In genomic region chr11:86324251-86324650, GRCm38 (mm10) we compare ENCODE assay signal across 21 mouse cellular contexts. TPM values are rescaled to one million over a fixed set of nuclear protein-coding genes. Genes with fewer than 3 reads are reported as not detected.
DNase-seq lines count a peak whose midpoint lies in the region; TF ChIP-seq lines count a peak whose summit lies in the region.
"Had no signal": no experiment of that assay in that cellular context is flagged by ENCODE, and none has a peak within 500 bp of the region (broad histone marks: within the 10 kb centered on the region; RNA-seq: fewer than 3 reads in every experiment).

No protein-coding gene starts in this region.

- peak overlapping the region; percentile 52 for H3K27ac ChIP-seq in embryonic fibroblast, embryonic 13.5 days (ENCODE audit: insufficient read depth, low read length)
- H3K27ac ChIP-seq: embryonic facial prominence, embryonic 15.5 days; forebrain, embryonic 10.5 days; heart, embryonic 13.5 days; hindbrain, embryonic 12.5 days; kidney, embryonic 15.5 days; layer of hippocampus, adult 2 months; limb, embryonic 12.5 days; midbrain, embryonic 12.5 days had no signal

- no peak for TF ChIP-seq CTCF in embryonic fibroblast, embryonic 13.5 days (IDR thresholded peaks at IDR 0.05; ENCODE audit: borderline replicate concordance, insufficient read depth, low read length)

- H3K4me1 ChIP-seq in embryonic fibroblast, embryonic 13.5 days (ENCODE audit: control insufficient read depth, insufficient read depth, low read length): no peaks in the 10 kb centered on the region; the same call in none of the 2 replicates
- H3K4me1 ChIP-seq: embryonic facial prominence, embryonic 15.5 days; forebrain, embryonic 10.5 days; hindbrain, embryonic 12.5 days; kidney, embryonic 15.5 days; limb, embryonic 12.5 days; midbrain, embryonic 12.5 days had no signal

- no peak for TF ChIP-seq POLR2A in embryonic fibroblast, embryonic 13.5 days (IDR thresholded peaks at IDR 0.05; ENCODE audit: low read depth, low read length)

- peak; percentile 2 to 9 for DNase-seq in adrenal gland, postnatal 36 days
- DNase-seq in adrenal gland, postnatal 4 days (ENCODE audit: low spot score in 2 of 2): no peak
- peak; percentile 29 to 33 for DNase-seq in kidney, postnatal 36 days
- no peak for DNase-seq in kidney, adult 9 months
- peak; percentile 83 for DNase-seq in 3T3-L1 (ENCODE audit: low read depth, low spot score)
- DNase-seq in thymus, postnatal 14 days: no peak
- DNase-seq in cerebellum, postnatal 14 days: no peak
- DNase-seq: cerebellum, adult 8-10 months; gastrocnemius, postnatal 25 days; liver, postnatal 0 days; thymus, adult 18-20 months; thymus, postnatal 4 days had no signal

- H3K4me3 ChIP-seq in embryonic fibroblast, embryonic 13.5 days (ENCODE audit: insufficient read depth, low read length): no peak overlapping the region
- H3K4me3 ChIP-seq: embryonic facial prominence, embryonic 15.5 days; forebrain, embryonic 10.5 days; heart, embryonic 13.5 days; hindbrain, embryonic 12.5 days; kidney, embryonic 15.5 days; layer of hippocampus, adult 2 months; limb, embryonic 12.5 days; midbrain, embryonic 12.5 days had no signal

RNA-seq across cellular contexts. Expression of gene Med13, which starts 33.2 kb away (rescaled TPM):
- total RNA-seq in adrenal gland, postnatal 36 days (2021): 10 to 100 TPM; 47.4 to 55.2 TPM
- 10 to 100 TPM; 56.2 to 56.5 TPM for total RNA-seq in adrenal gland, postnatal 4 days (2021)
- polyA plus RNA-seq in embryonic fibroblast, embryonic 13.5 days (2011; ENCODE audit: insufficient read length, low read depth, missing spikeins): 40.8 and 57.0 TPM in 2 replicates

Comparison
In these comparisons a context has a peak if more than half of its experiments do, and no peak if none do; other contexts are left out.
1. DNase-seq: peak in adrenal gland, postnatal 36 days (2 of 2), kidney, postnatal 36 days (2 of 2) and 3T3-L1 (single experiment); none in adrenal gland, postnatal 4 days (0 of 2), kidney, adult 9 months (single experiment), thymus, postnatal 14 days (single experiment) and cerebellum, postnatal 14 days (0 of 2).